Mouse (Mus musculus) stomach, embryonic 14.5 days (tissue): ENCODE results near the gene Hmces. TPM values are rescaled to one million over a fixed set of nuclear protein-coding genes. Genes with fewer than 3 reads are reported as not detected.

ENCODE experiments used
- ATAC-seq: fragments of 200-750 bp; cut with Nextera tagmentation; 2 replicates; pipeline ENCODE4 v1.8.0; 2017; ENCODE audit warnings: low read depth, moderate TSS enrichment; ENCODE audit not compliant: insufficient number of reproducible peaks, insufficient read depth, low FRiP score
- H3K27ac ChIP-seq: fragments of 300-500 bp; sonication (generic); 2 replicates; pipeline ENCODE4 v1.5.1; 2014; ENCODE audit warnings: mild to moderate bottlenecking, low read length, moderate library complexity, mixed read lengths
- H3K27me3 ChIP-seq: fragments of 300-500 bp; sonication (generic); 2 replicates; pipeline ENCODE4 v1.6.1; 2014; ENCODE audit warnings: low read length, control low read depth, mixed read lengths; ENCODE audit not compliant: control insufficient read depth, insufficient read depth
- H3K36me3 ChIP-seq: fragments of 300-500 bp; sonication (generic); 2 replicates; pipeline ENCODE4 v1.6.1; 2014; ENCODE audit warnings: mild to moderate bottlenecking, control low read depth, low read length, moderate library complexity, mixed read lengths; ENCODE audit not compliant: control insufficient read depth, insufficient read depth
- H3K4me1 ChIP-seq: fragments of 300-500 bp; sonication (generic); 2 replicates; pipeline ENCODE4 v1.6.1; 2014; ENCODE audit warnings: low read length, control low read depth, mixed read lengths; ENCODE audit not compliant: control insufficient read depth, insufficient read depth
- H3K4me2 ChIP-seq: fragments of 300-500 bp; sonication (generic); replicated peaks from 2 replicates; pipeline ENCODE4 v1.6.1; 2014; ENCODE audit warnings: low read depth, low read length, control low read depth
- H3K4me3 ChIP-seq: fragments of 300-500 bp; sonication (generic); 2 replicates; pipeline ENCODE4 v1.5.1; 2014; ENCODE audit warnings: low read depth, low read length, control low read depth
- H3K9ac ChIP-seq: fragments of 300-500 bp; sonication (generic); replicated peaks from 2 replicates; pipeline ENCODE4 v1.6.1; 2014; ENCODE audit warnings: low read depth, mild to moderate bottlenecking, control low read depth, low read length, moderate library complexity, mixed read lengths
- H3K9me3 ChIP-seq: fragments of 300-500 bp; sonication (generic); 2 replicates; pipeline ENCODE4 v1.6.1; 2016; ENCODE audit warnings: low read depth, low read length, control low read depth; ENCODE audit not compliant: control insufficient read depth
- WGBS: fragments of 180-500 bp; shearing (Covaris S2); extraction: QIAGEN DNeasy Blood & Tissue Kit; methylation state at CpG from one replicate; pipeline ENCODE4 v1.1.7; 2014; 5-methylcytosine and 5-hydroxymethylcytosine counted together
- polyA plus RNA-seq: library from polyadenylated mRNA; unstranded; fragments of >200 nt; fragmentation: Nextera tagmentation; extraction: Ambion mirVana; gene quantifications from 2 replicates; pipeline ENCODE4 v1.2.1, GENCODE M21; 2014

Gene Hmces
- polyA plus RNA-seq, 1 experiment from 2014 or later, result 52.1 TPM

DNA sequence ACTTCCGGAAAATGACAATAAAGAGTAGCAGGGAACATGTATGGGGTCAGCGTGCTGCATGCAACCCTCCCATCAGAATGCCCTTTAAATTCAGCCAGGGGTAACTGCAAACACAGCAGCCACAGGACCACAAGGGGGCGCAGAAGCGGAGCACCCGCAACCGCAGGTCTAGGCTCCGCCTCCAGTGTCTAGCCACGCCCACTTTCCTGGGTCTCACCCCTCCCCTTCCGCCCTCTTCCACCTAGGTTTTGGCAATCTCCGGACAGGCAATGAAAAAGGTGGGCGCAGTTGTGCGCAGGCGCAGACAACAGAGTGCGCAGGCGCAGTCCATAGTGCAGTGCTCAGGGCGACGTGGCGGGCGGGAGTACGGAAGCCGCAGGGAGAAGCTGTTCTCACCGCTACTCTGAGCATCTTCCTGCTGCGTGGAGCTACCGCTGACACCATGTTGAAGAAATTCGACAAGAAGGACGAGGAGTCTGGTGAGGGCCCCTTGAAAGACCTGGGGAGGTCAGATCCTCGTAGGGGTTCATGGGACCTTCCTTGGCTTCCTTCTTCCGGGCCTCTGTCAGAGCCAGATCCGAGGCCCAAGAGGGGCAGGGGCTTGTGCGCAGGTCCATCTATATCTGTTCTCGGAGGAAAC is 26.0 kb upstream of the Hmces start, which contains the start of gene Copg1:
Gene Copg1, plus strand, starts transcription at position 221 of the 640 bp plus-strand sequence.
- H3K4me2 ChIP-seq, result peak within 1 kb of the TSS; percentile 85
- peaks cover 33% of the 10 kb centered on the region for H3K36me3 ChIP-seq
- H3K27ac ChIP-seq, result peak within 1 kb of the TSS; percentile 77
- peak within 1 kb of the TSS; percentile 81 for H3K9ac ChIP-seq
- WGBS, result under 1% methylated on average over 31 of the region's 31 CpGs
- H3K4me3 ChIP-seq, result peak within 1 kb of the TSS; percentile 88
- peak; percentile 97 for ATAC-seq
- 0 out of 2 replicates have a peak, but pooled peaks cover 6% of the 10 kb centered on the region for H3K4me1 ChIP-seq
- H3K27me3 ChIP-seq, result no peaks in the 10 kb centered on the region
- no peaks in the 10 kb centered on the region for H3K9me3 ChIP-seq

GRCm38 (mm10) chr6:87893931-87894330 is 19.8 kb upstream of the Hmces start:
- no peaks in the 10 kb centered on the region for H3K27me3 ChIP-seq
- no peak overlapping the region for H3K9ac ChIP-seq
- no peak overlapping the region for H3K27ac ChIP-seq
- H3K4me1 ChIP-seq, result 0 out of 2 replicates have a peak, but pooled peaks cover 1% of the 10 kb centered on the region
- no peak overlapping the region for H3K4me3 ChIP-seq
- no peak for ATAC-seq
- H3K4me2 ChIP-seq, result no peak overlapping the region
- no peaks in the 10 kb centered on the region for H3K9me3 ChIP-seq
- WGBS, result 95% methylated on average over 7 of the region's 7 CpGs
- H3K36me3 ChIP-seq, result peaks cover 92% of the 10 kb centered on the region

DNA sequence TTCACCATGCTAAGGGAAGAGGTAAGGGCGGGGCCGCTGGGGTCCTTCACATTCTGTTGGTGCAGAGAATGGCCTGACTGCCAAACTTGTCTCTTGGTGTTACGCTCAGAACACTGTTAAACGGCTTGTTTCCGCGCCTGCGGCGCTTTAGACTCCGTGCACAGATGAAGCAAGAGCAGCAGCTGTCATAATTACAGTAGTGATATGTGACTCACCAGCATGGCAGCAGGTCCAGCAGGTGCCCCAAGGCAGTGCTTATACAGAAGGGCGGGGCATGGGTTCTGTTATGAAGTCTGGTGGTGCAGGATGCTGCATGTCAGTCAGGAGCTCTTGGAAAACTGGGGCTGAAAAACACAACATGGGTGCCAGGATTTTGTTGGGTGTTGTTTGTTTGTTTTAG is 15.7 kb upstream of the Hmces start:
- no peak overlapping the region for H3K4me2 ChIP-seq
- no peaks in the 10 kb centered on the region for H3K27me3 ChIP-seq
- ATAC-seq, result no peak
- H3K4me1 ChIP-seq, result no peaks in the 10 kb centered on the region
- 93% methylated on average over 10 of the region's 10 CpGs for whole genome bisulfite sequencing
- no peaks in the 10 kb centered on the region for H3K9me3 ChIP-seq
- H3K36me3 ChIP-seq, result peaks cover 92% of the 10 kb centered on the region
- H3K4me3 ChIP-seq, result no peak overlapping the region
- no peak overlapping the region for H3K9ac ChIP-seq
- no peak overlapping the region for H3K27ac ChIP-seq

DNA sequence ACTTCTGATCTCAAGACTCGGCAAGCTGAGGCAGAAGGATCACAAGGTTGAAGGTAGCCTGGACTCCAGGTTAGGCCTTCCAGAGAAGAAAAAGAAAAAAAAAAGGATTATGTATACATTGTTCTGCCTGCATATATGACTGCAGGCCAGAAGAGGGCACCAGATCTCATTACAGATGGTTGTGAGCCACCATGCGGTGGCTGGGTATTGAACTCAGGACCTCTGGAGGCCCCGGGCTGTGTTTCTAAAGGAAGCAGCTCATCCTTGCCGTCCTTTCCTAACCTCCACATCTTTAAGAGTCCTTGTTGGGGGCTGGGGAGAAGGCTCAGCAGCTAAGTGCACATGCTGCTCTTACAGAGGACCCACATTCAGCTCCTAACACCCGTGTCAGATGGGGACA is 7.1 kb upstream of the Hmces start:
- ATAC-seq, result no peak
- Histone ChIP-seq H3K9me3 (no peaks in the 10 kb centered on the region), H3K27me3 (no peaks in the 10 kb centered on the region), H3K9ac (no peak overlapping the region), H3K4me3 (no peak overlapping the region), H3K4me1 (no peaks in the 10 kb centered on the region), H3K4me2 (no peak overlapping the region), H3K36me3 (peaks cover 88% of the 10 kb centered on the region), H3K27ac (no peak overlapping the region)
- 67% methylated on average over 5 of the region's 5 CpGs for WGBS

DNA sequence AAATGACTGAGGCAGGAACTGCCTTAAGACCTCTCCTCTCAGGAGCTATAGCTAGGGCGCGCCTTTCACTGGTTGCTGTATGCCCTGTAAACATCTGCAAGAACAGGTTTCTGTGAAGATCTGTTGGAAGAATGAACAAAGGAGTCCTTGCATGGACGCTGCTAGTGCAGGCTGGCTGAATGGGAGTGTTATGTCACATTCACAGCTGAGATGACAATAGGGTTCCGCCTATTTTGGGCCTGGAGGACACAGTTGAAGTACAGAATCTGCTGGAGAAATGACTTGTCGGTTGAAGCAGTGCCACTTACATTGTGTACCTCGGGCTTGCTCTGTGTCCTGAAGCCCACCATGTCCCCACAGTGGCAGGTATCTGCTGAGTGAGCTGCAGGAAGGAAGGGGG is 4.6 kb upstream of the Hmces start:
- Histone ChIP-seq H3K27me3 (no peaks in the 10 kb centered on the region), H3K36me3 (peaks cover 79% of the 10 kb centered on the region), H3K9ac (no peak overlapping the region), H3K9me3 (no peaks in the 10 kb centered on the region), H3K4me1 (no peaks in the 10 kb centered on the region), H3K27ac (no peak overlapping the region), H3K4me2 (no peak overlapping the region), H3K4me3 (no peak overlapping the region)
- ATAC-seq, result no peak
- WGBS, result 89% methylated on average over 6 of the region's 6 CpGs

- no peak overlapping the region for H3K9ac ChIP-seq
- 0 out of 2 replicates have a peak, but pooled peaks cover 7% of the 10 kb centered on the region for H3K4me1 ChIP-seq
- H3K36me3 ChIP-seq, result peaks cover 60% of the 10 kb centered on the region
- ATAC-seq, result no peak
- H3K4me2 ChIP-seq, result no peak overlapping the region
- no peak overlapping the region for H3K4me3 ChIP-seq
- no peaks in the 10 kb centered on the region for H3K9me3 ChIP-seq
- 73% methylated on average over 6 of the region's 6 CpGs for WGBS
- no peaks in the 10 kb centered on the region for H3K27me3 ChIP-seq
- H3K27ac ChIP-seq, result no peak overlapping the region
These were observed 2.2 kb upstream of the Hmces start for GRCm38 (mm10) chr6:87911559-87911958.

- peak overlapping the region; percentile 71 for H3K9ac ChIP-seq
- 0 out of 2 replicates have a peak, but pooled peaks cover 7% of the 10 kb centered on the region for H3K4me1 ChIP-seq
- peak overlapping the region; percentile 79 for H3K27ac ChIP-seq
- peak; percentile 26 for ATAC-seq
- 3% methylated on average over 35 of the region's 35 CpGs for WGBS
- no peaks in the 10 kb centered on the region for H3K27me3 ChIP-seq
- no peaks in the 10 kb centered on the region for H3K9me3 ChIP-seq
- H3K36me3 ChIP-seq, result peaks cover 50% of the 10 kb centered on the region
- H3K4me2 ChIP-seq, result peak overlapping the region; percentile 79
- H3K4me3 ChIP-seq, result peak overlapping the region; percentile 62
These were observed 779 bp downstream of the Hmces start for GRCm38 (mm10) chr6:87914326-87915102.

GRCm38 (mm10) chr6:87915939-87916338 is 2.2 kb downstream of the Hmces start:
- 65% methylated on average over 5 of the region's 5 CpGs for WGBS
- Histone ChIP-seq H3K4me1 (0 out of 2 replicates have a peak, but pooled peaks cover 7% of the 10 kb centered on the region), H3K4me2 (no peak overlapping the region), H3K9me3 (no peaks in the 10 kb centered on the region), H3K4me3 (no peak overlapping the region), H3K36me3 (peaks cover 50% of the 10 kb centered on the region), H3K9ac (no peak overlapping the region), H3K27ac (no peak overlapping the region), H3K27me3 (no peaks in the 10 kb centered on the region)
- ATAC-seq, result no peak
